Mouse (Mus musculus): ENCODE data around the gene Olfr523. TPM values are rescaled to one million over a fixed set of nuclear protein-coding genes. Genes with fewer than 3 reads are reported as not detected.
"Not testable (repeated sequence)": the region's sequence is repeated elsewhere in the genome, so short reads cannot be mapped to it uniquely, and the experiment has no call there.

The Olfr523 gene
- total RNA-seq (2021): not detected
- long read RNA-seq, experiment 1: 0 reads
- long read RNA-seq, experiment 2: 0 reads

DNA sequence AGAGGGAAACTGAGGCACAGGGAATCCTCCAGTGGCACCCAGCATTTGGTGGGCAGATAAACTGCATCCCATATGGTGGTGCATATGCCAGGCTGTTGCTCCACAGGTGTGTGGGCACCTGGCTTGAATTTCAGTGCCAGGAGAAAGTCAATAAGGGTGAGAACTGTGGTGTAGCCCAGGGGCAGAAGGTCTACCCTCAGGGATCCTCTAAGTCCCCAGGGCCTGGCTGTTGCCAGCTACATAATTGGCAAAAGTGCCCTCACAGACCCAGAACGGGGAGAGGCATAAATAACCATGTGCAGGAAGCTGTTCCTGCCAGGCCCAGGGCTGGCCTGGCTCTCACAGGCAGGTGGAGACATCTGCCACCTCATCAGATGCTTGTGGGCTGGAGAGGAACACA lies at the start of gene Olfr523:
Gene Olfr523, plus strand, starts transcription at position 282 of the 400 bp plus-strand sequence.
- DNase-seq: no peak
- intact Hi-C loops (cut with DNase I): no loop called here

DNA sequence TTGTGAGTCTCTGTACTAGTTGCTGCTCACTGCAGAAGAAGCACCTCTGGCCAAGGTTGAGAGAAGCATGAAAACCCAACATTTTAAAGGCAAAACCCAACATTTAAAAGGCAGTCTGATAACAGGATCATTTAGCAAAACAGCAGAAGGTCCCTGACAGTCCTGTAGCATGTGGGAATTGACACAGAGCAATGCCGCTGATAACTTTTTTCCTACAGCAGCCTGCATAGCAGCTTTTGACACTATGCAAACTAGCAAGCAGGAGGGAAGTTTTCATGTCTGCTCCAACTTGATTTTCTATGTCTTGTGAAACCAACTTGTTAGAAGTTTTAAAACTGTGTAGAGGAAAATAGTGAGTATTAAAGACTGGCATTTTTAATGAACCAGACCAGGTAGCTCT lies 48.6 kb upstream of the Olfr523 start:
- no peak for DNase-seq
- intact Hi-C loops (cut with DNase I): no loop called here

DNA sequence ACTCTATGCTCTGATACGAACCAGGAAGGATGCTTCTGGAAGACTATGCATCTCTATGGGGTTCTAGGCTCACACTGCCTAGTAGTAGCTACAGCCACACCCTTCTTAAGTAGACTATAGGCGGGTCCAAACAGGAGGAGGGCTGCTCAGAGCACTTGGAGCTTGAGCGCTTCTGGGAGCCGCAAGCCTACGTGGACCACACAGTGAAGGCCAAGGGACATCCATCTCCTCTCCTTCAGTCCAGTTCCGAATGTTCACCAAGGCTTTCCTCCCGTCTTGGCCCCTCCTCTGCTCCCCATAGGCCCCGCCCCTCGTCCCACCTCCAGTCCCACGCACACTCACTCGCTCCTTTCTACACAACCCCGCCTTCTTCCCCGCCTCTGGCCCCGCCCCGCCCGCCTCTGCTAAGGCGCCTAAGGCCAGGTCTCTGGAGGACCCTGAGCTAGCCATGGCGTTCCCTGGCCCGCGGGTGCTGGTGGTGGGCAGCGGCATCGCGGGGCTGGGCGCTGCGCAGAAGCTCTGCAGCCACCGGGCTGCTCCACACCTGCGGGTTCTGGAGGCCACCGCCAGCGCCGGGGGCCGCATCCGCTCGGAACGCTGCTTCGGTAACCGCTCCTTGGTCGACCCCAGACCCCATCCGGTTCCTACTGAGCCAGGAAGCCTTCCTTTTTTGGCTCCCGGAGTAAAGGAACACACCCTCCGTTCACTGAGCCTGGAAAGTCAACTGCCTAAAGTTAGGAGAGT lies 47.6 kb upstream of the Olfr523 start:
- intact Hi-C loops (cut with DNase I): no loop called here
- peak; percentile 93 to 94 for DNase-seq

DNA sequence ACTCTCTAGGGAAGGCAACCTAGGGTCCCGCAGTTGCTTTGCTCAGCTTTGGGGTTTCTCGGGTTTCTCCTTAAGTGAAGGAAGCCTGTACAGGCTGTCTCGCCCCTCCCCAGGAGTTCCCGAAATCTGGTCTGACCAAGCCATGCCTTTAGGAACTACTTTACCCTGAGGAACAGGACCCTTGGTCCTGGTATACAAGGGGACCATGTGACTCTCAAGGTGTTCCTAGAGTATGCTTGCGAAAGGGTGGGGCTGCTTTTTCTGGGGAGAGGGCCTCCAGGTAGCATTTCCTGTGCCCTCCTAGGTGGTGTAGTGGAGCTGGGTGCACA lies 47.0 kb upstream of the Olfr523 start:
- DNase-seq: no peak

DNA sequence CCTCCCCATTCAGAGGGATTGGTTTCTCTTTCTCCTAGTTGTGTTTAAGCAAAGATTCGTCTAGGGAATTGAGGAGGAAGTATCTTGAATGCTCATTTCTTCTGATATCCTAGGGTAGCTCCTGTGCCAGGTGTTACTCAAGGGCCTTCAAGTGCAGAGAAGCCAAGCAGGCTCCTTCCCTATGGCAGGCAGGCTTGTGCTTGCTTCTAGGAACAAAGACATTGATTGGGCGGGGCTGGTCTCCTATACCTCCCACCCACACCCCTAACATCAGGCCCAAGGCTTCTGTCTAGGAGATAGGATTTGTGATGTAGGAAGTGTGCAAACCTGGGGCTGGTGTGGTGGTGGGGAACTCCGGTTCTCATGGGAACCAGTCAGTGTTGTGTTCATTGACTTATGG lies 46.1 kb upstream of the Olfr523 start:
- no peak for DNase-seq
- intact Hi-C loops (cut with DNase I): no loop called here

More for the DNA sequence above, 47.0 kb upstream of the Olfr523 start:
- intact Hi-C loops (cut with DNase I): no loop called here

DNA sequence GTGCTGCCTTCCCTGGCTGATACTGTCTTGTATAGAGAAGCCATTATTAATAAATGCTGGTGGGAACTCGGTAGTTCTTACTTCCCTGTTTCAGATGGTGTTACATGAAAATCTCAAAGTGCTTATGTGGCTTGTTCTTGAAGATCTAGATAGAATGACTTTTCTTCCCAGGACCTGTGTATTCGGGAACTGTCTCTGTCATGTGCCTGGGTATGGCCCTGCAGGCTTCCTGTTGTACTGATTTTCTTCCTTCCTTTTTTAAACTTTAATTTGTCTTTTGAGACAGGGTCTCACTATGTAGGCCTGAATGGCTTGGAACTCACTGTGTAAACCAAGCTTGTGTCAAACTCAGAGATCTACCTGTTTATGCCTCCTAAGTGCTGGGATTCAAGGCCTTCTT lies 45.1 kb upstream of the Olfr523 start:
- no peak for DNase-seq
- intact Hi-C loops (cut with DNase I): no loop called here

DNA sequence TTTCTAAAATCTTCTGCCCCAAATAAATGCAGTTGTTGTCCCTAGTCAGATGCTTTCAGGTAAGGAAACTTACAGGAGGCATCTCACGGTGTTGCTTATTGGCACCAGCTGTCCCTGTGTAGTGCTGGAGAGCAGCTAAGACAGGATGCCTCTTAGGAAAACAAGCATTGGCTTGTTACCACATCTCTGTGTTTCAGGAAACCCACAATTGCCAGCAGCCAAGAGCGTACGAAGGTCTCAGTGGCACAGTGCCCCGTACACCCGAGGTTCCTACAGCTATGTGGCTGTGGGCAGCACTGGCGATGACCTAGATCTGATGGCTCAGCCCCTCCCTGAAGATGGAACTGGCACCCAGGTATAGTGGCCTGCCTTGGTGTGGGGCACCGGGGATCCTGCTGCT lies 40.8 kb upstream of the Olfr523 start:
- DNase-seq; intact Hi-C loops (cut with DNase I): not testable (repeated sequence)

DNA sequence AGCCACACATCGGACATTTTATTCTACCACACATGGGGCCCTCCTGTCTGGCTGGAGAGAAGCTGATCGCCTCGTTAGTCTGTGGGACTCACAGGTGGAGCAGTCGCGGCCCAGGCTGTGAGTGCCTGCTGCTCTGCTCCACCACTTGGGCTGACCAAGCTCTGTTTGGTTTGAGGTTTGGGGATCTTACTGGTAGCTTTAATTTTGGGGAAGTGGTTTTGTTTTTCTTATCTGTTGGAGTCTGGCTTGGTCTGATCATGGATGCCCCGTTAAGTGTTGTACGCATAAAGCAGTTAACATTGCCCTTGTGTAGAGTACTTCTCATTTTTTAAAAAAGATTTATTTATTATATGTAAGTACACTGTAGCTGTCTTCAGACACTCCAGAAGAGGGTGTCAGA lies 39.0 kb upstream of the Olfr523 start:
- intact Hi-C loops (cut with DNase I): not testable (repeated sequence)

DNA sequence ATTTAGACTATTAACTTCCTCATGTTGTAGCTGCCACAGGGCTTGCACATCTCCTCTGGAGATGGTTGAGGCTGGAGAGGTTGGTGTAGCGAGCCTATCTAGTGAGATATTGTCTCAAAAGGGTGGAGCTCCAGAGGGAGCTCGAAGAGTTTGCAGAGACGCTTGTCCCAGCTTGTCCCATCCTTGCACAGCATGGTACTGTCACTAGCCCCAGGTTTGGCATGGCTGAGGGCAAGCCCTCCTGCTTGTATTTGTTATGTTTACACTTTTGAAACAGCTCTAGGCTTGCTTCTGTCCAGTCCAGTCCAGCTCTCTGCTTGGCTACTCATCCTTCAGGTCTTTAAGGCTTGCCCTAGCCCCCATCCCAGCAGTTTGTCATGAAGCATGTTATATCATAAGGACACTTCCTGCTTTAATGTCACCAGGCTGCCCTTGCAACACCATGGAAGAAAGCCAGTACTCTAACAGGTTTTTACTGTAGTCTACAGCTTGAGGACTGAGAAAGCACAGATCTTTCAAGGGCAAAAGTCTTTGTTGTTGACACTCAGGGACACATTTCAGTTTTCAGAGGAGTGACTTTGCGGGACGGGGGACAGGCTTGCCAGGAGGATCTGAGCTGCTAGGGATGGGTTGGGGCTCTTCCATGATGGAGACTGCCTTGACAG lies 37.8 kb upstream of the Olfr523 start:
- intact Hi-C loops (cut with DNase I): no loop called here
- DNase-seq: no peak

More for the DNA sequence above, 39.0 kb upstream of the Olfr523 start:
- DNase-seq: not testable (repeated sequence)

DNA sequence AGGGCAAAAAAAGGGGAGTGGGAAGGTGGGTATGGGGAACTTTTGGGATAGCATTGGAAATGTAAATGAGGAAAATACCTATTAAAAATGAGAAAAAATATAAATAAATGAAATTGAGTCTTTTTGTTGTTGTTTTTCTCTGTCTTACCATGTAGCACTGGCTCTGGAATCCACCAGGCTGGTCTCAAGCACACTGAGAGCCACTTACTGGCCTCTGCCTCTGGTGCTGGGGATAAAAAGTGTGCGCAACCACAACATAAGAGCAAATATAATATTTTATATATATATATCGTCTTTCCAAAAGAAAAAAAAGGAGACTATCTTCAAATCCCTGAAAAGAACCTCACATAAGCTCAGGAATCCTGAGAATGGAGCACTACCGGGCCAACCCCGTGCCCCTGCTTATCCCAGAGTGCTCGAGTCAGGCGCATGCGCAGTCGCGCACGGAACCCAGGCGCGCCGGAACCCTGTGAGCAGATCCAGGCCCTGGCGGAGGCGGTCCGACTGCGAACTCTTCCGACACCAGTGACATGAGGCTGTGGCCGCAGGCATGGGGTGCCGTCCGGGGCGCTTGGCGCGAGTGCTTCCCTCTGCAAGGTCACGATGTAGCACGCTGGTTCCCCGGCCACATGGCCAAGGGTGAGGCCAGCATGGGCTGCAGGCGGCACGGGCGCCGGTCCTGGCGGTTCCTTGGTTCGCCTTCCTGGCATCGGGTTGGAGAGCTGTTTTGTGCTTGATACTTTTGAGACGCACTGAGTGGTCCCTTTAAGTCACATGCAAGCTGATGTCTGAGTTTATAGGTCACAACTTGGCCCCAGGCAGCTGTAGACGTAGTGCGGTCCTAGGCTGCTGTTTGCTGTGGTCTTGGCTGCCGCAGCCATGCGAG lies 35.6 kb upstream of the Olfr523 start, which contains the start of gene Mtg1:
Gene Mtg1, plus strand, starts transcription at position 430 of the 886 bp plus-strand sequence.
- DNase-seq: peak; percentile 98
- intact Hi-C loops (cut with DNase I): no loop called here

DNA sequence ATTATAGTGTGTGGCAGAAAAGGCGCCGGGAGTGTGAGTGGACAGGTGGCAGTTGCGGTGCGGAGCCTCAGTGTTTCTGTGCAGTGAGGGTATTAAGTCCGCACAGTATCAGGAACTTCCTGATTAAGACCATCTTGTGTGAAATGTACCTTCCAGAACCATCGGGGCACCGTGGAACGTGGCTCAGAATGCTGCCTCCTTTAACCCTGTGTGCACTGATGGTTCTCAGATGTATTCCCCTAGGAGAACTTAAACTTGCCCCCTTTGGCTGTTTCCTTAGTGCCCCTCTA lies 35.1 kb upstream of the Olfr523 start:
- intact Hi-C loops (cut with DNase I): no loop called here
- DNase-seq: no peak

DNA sequence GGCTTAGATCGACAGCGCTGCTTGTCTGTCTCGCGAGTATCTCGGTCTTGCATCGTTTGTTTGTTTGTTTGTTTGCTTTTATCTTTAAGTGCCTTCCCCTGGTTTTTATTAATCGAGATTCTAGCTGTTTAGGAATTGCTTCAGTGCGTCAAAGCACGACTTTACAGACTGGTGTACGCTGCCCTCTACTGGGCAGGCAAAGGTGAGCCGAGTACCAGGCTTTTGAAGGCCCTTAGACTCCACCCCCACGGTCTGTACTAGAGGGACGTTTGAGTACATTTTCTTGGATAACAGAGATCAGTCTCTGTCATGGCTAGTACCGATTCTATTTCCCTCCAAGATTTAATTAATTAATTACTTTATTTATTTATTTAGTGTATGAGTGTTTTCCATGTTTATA lies 31.7 kb upstream of the Olfr523 start:
- DNase-seq: peak; percentile 73 to 79
- intact Hi-C loops (cut with DNase I): loop anchor here (1.0 to 5.0 kb wide), 2 partner anchors 63 to 169 kb away; no protein-coding TSS in a partner anchor

DNA sequence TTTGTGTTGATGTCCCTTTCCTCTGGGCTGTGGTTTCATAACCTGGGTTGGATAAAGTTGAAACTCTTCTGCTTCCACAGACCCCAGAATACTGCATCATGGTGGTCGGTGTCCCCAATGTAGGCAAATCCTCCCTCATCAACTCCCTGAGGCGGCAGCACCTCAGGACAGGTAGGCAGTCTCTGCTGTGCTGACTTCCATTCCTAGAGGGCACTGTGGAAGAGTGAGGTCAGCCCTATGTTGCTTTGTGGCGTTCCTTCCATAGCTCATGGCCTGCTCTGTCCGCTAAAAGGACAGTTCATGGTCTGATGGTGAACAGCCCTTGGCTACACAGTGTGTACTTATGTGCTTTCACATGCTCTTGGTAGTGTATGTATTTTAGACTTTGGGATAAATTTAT lies 28.5 kb upstream of the Olfr523 start:
- DNase-seq: no peak
- intact Hi-C loops (cut with DNase I): loop anchor here (5.0 kb wide), 1 partner anchor 172 kb away; no protein-coding TSS in a partner anchor

DNA sequence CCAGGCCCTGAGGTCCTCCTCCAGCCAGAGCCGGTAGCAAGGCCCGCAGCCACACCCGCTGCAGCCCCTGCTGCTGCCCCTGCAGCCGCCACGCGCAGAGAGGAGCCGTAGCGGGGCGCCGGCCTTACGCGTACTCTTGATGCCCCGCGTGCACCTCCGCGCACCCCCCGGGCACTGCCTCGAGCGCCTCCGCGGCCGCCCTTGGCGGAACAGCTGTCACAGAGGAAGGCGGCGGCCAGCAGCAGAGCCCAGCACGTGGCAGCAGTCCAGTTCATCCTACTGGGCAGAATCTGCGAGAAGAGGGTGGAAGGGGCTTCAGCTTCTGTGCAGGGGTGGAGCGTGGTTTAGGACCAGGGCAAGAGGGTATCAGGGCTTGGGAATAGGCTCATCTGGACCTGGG lies 19.6 kb upstream of the Olfr523 start:
- DNase-seq: peak; percentile 16 to 23
- intact Hi-C loops (cut with DNase I): no loop called here

DNA sequence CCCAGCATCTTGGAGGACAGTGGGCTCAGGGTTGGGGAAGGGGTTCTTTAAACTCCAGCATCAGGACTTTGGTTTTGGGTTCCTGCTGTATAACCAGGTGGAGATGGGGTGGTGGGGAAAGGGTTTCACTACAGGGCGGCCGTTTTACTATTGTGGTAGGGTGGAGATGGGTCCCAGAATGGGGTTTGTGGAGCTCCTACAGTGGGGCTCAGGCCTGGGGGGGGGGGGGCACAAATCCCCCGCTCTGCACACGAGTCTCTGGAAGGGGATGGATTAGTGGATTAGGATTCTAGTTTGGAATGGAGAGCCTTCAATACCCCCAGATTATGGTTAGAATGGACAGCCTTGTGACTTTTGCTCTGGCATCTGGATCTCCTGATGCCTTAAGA lies 19.2 kb upstream of the Olfr523 start:
- intact Hi-C loops (cut with DNase I): no loop called here
- no peak for DNase-seq

DNA sequence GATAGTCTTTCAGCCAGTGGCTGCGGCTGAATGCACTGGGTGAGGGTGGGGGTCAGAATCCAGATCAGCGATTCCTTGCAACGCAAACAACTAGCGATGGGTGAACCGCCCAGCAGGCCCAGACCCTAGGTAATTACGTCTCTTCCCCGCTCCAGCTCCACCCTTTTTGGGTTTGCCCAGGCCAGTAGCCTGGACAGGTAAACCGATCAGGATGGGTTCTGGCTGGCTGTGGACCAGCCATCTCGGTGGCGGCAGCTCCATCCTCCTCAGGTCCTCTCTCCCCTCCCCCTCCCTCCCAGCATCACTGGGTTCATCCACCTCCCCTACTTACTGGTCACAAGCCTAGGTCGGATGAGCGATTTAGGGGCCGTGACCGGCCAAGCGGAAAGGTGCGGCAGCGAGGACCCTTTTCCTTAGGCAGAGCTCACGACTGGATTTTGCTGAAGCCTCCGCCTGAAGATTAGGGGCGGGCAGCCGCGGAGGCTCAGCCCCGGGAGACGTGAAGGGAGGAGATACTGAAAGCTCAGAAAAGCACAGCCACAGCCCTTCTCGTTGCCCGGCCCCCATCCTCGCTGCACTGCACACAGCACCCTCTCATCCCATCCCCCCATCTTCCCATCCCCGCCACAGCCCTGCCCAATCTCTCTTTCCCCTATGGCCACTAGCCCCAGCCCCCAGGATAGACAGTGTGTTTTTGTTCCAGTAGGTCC lies 18.6 kb upstream of the Olfr523 start, which contains the start of gene Sprn:
Gene Sprn, minus strand, starts transcription at position 660 of the 710 bp plus-strand sequence.
- peak; percentile 11 to 13 for DNase-seq

DNA sequence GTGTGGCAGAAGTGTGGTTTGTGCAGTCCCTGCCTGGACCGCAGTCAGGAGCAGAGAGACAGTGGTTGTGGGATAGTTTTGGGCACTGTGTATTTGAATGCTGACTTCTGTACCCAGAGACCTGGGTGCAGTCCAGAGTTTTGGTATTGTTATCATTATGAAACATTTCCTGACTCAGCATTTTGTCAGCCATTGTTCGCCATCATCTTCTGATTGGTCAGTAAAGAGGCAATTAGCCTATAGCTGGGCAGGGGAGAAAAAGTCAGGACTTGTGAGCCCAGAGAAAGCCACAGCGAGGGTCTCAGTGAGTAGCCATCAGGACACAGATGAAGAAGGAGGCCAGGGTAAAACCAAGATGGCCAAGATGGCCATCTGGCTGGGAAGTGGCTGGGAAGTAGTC lies 12.7 kb upstream of the Olfr523 start:
- intact Hi-C loops (cut with DNase I): no loop called here
- DNase-seq: no peak

More for the DNA sequence above, 18.6 kb upstream of the Olfr523 start, which contains the start of gene Sprn:
- intact Hi-C loops (cut with DNase I): no loop called here

DNA sequence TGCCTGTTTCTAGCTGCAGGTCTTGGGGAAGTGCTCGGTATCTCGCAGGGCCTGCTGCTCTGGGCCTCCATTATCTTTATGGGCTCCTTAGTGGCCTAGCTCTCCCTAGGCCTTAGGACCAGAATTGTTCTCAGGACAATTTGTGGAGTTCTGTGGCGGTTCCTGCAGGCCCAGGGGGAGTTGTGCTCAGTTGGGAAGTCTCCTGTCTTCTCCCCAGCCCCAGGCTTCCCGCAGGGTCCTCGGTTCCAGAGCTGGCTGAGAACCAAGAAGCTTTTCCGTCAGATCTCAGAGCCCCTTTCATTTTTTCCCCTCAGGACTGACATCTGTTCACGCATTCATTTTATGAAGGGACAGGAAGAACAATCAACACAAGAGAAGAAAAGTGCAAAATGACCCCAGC lies 8.4 kb upstream of the Olfr523 start, which contains the start of gene Olfr522:
Gene Olfr522, minus strand, starts transcription at position 101 of the 400 bp plus-strand sequence.
- no peak for DNase-seq
- intact Hi-C loops (cut with DNase I): no loop called here

DNA sequence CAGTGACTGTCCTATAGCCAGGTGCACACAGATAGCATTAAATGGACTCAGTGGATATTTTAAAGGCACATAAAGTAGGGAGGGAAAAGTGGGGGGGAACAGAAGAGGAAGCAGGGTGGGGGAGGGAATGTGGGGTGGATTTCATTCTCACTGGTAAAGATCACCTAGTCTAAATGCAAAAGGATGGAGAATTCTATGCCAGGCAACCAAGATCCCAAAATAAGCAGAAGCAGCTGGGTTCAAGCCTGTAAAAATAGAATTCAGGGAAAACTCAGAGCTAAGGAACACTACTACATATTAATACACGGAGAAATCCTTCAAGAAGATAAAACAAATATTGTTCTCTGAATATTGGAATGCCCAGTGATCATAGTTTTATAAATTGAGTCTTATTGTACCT lies 5.1 kb upstream of the Olfr523 start:
- intact Hi-C loops (cut with DNase I): no loop called here
- no peak for DNase-seq

DNA sequence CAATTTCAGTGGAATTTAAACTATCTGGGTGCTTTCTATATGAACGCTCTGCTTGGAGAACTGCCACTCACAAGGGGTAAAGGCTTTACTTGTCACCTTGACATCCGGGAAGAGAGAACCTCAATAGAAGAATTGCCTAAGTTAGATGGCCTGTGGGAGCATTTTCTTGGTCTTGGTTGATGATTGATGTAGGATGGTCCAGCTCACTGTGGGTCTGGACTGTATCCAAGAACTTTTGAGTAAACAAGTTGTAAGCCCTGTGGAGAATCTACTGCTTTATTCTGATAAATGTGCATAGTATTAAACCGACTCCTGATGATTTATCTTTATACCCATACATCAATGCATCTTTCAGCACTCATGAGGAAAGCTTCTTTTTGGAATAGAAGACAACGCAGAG lies 3.6 kb upstream of the Olfr523 start:
- intact Hi-C loops (cut with DNase I): no loop called here
- no peak for DNase-seq
